Mouse (Mus musculus): ENCODE data around the gene Hrh2. TPM values are rescaled to one million over a fixed set of nuclear protein-coding genes. Genes with fewer than 3 reads are reported as not detected.
A peak's percentile ranks its signal among the peaks of the same experiment; 100 is the strongest.

The Hrh2 gene
- 31.4 and 32.7 TPM in 2 replicates for total RNA-seq (2017)

DNA sequence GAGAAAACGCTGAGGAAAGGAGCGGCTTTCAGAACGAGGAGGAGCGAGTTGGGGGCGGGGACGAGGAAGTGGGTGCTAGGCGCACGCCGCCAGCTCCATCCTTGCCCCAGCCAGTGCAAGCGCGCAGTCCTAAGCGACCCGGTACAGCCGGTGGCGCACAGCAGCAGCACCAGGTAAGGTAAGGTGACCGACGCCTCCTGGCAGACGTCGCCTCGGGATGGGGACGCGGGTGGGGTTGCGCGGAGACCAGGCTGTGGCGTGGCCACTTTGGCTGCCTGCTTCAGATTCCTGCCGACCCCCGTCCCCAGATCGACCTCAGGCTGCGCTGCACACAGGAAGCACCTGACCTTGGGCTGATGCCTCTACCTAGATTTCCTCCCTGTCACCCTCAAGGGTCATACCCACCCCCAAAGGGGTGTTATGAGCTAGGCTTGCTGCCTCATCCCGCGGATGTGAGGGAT lies at the start of gene Hrh2:
Gene Hrh2 (plus strand): TSS at position 109 of the 461 bp plus-strand sequence.
- peak; percentile 43; the same call in 1 of the 2 replicates for ATAC-seq (ENCODE audit: extremely low read depth, insufficient number of reproducible peaks, low FRiP score, poor library complexity, severe bottlenecking)

GRCm38 (mm10) chr13:54143788-54144187 lies 48.1 kb upstream of the Hrh2 start:
- no peak for ATAC-seq (ENCODE audit: extremely low read depth, insufficient number of reproducible peaks, low FRiP score, poor library complexity, severe bottlenecking)

DNA sequence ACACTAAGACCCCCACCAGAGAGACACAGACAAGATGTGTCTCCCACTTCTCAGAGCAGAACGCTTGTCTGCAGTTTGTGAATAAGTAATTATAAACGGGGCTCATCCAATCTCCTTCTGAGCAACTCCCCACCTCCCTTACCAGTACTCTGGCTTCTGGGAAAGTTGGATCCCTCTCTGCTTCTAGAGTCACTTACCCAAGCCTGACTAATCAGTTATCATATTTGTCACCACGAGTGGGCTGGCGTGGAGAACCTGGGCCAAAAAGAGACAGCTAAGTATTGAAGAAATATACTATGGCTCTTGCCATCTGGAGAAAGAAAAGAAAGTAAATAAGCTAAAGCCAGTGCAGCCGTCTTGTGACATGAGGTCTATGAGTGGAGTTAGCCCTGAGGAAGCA lies 47.3 kb upstream of the Hrh2 start:
- no peak for ATAC-seq (ENCODE audit: extremely low read depth, insufficient number of reproducible peaks, low FRiP score, poor library complexity, severe bottlenecking)

- no peak for ATAC-seq (ENCODE audit: extremely low read depth, insufficient number of reproducible peaks, low FRiP score, poor library complexity, severe bottlenecking)
These were observed 44.6 kb upstream of the Hrh2 start for GRCm38 (mm10) chr13:54147328-54147727.

- no peak for ATAC-seq (ENCODE audit: extremely low read depth, insufficient number of reproducible peaks, low FRiP score, poor library complexity, severe bottlenecking)
These were observed 39.5 kb upstream of the Hrh2 start for GRCm38 (mm10) chr13:54152421-54152820.

- no peak for ATAC-seq (ENCODE audit: extremely low read depth, insufficient number of reproducible peaks, low FRiP score, poor library complexity, severe bottlenecking)
These were observed 39.0 kb upstream of the Hrh2 start for GRCm38 (mm10) chr13:54152911-54153310.

DNA sequence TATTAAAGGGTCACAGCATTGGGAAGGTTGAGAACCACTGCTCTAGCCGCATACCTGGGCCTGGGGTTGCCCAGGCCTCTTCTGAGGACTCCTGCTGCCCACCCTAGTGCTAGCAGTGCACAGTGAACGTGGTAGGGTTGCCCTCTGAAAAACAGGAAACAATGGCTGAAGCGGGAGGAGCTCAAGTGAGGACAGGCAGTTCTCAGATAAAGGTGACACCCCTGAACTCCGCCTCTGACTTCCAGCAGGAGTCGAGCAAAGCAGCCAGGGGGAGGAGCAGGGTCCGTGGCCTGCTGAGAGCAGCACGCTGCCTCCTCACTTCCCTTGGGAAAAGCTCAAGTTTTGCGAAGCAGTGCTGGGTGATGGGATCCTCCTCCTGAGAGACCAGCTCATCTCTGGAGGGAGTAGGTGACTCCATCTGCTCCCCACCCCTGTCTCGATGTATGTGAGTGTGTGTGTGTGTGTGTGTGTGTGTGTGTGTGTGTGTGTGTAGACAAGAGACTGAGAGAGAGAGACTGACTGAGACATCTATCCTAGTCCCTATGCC lies 38.2 kb upstream of the Hrh2 start:
- no peak for ATAC-seq (ENCODE audit: extremely low read depth, insufficient number of reproducible peaks, low FRiP score, poor library complexity, severe bottlenecking)

GRCm38 (mm10) chr13:54155822-54156221 lies 36.1 kb upstream of the Hrh2 start:
- no peak for ATAC-seq (ENCODE audit: extremely low read depth, insufficient number of reproducible peaks, low FRiP score, poor library complexity, severe bottlenecking)

DNA sequence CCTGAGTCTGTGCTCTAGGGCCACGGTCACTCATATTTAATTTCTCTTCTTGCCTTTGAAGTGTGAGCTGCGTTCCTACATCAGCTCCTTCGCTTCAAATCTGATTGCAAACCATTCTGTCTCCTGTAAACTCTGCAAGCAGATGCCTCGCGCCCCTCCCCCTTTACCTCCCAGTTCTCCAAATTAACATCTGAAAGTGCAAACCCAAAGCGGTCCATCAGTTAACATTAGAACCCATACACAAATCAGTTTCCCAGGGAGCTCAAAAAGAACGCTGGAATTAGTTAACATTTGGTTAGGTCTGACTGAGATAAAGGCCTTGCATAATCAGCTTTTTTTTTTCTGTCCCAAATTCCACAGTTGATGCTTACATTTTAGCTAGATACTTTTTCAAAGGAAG lies 32.7 kb upstream of the Hrh2 start:
- no peak for ATAC-seq (ENCODE audit: extremely low read depth, insufficient number of reproducible peaks, low FRiP score, poor library complexity, severe bottlenecking)

- ATAC-seq (ENCODE audit: extremely low read depth, insufficient number of reproducible peaks, low FRiP score, poor library complexity, severe bottlenecking), result no peak
These were observed 32.2 kb upstream of the Hrh2 start for GRCm38 (mm10) chr13:54159756-54160155.

- no peak for ATAC-seq (ENCODE audit: extremely low read depth, insufficient number of reproducible peaks, low FRiP score, poor library complexity, severe bottlenecking)
These were observed 31.4 kb upstream of the Hrh2 start for GRCm38 (mm10) chr13:54160546-54160945.

DNA sequence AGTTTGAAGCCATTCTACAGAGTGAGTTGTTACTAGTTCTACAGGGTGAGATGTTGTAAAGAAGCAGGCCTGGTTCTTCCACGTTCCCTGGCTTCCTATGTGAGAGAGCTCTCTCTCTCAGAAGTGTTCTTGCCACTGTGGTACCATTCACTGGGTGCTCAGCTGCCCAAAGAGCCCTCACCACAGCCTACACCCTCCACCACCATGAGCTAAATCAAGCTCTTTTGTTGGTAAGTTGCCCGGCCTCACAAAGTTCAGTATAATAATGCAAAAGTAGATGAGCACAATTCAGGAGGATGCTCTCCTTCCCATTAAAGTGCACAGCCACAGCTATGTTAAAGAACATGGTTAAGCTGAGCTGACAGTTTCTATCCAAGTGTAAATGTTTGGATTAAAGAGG lies 30.4 kb upstream of the Hrh2 start:
- ATAC-seq (ENCODE audit: extremely low read depth, insufficient number of reproducible peaks, low FRiP score, poor library complexity, severe bottlenecking), result no peak

- ATAC-seq (ENCODE audit: extremely low read depth, insufficient number of reproducible peaks, low FRiP score, poor library complexity, severe bottlenecking), result no peak
These were observed 28.6 kb upstream of the Hrh2 start for GRCm38 (mm10) chr13:54163363-54163762.

- no peak for ATAC-seq (ENCODE audit: extremely low read depth, insufficient number of reproducible peaks, low FRiP score, poor library complexity, severe bottlenecking)
These were observed 27.5 kb upstream of the Hrh2 start for GRCm38 (mm10) chr13:54164462-54164861.

DNA sequence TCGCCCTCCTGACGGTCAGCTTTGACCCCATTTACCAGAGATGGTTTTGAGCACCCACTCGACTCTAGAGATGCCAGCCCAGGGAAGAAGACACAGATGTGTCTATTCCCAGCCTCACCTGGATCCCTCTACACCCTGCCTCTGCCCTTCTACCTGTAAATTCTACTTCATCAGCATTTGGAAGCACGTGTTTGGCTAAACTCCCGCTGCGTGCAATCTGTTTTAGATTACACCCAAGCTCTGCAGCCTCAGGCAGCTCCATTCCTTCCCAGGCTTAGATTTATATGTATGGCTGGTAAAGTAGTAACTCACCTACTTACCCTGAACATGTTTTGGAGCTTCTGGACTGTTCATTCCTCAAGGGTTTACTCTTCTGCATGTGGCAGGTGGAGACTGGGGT lies 26.9 kb upstream of the Hrh2 start:
- no peak for ATAC-seq (ENCODE audit: extremely low read depth, insufficient number of reproducible peaks, low FRiP score, poor library complexity, severe bottlenecking)

GRCm38 (mm10) chr13:54165765-54166164 lies 26.2 kb upstream of the Hrh2 start:
- no peak for ATAC-seq (ENCODE audit: extremely low read depth, insufficient number of reproducible peaks, low FRiP score, poor library complexity, severe bottlenecking)

DNA sequence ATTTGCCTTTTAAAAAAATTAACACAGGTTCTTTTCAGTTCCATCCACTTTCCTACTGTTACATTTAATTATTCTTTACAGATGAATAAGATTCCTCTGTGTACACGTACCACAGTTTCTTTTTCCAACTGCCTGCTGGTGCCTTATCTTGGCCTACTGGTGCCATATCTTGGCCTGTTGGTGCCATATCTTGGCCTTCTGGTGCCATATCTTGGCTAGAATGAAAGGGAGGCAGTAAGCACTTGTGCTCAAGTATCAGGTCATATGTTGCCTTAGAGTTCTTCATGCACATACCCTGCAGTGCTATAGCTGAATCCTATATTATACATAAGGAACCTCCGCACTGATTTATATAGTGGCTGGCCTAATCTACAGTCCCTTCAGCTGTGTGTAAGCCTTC lies 24.9 kb upstream of the Hrh2 start:
- no peak for ATAC-seq (ENCODE audit: extremely low read depth, insufficient number of reproducible peaks, low FRiP score, poor library complexity, severe bottlenecking)

GRCm38 (mm10) chr13:54168675-54169074 lies 23.3 kb upstream of the Hrh2 start:
- ATAC-seq (ENCODE audit: extremely low read depth, insufficient number of reproducible peaks, low FRiP score, poor library complexity, severe bottlenecking), result no peak

DNA sequence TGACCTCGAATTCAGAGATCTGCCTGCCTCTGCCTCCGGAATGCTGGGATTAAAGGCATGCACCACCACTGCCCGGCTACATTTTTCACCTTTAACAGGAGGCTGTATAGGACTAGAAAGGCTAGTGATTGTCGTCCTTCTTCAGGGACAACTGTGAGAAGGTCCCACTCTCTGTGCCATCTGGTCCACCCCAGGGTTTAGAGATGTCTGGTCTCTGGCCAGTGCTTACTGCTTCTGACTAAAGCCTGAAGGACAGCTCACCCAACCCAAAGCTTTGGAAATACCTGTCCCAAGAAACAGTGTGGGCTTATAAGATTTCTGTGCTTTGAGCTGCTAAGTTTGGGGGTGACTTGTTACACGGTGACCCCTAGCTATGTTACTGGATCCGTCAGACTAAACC lies 21.6 kb upstream of the Hrh2 start:
- no peak for ATAC-seq (ENCODE audit: extremely low read depth, insufficient number of reproducible peaks, low FRiP score, poor library complexity, severe bottlenecking)

DNA sequence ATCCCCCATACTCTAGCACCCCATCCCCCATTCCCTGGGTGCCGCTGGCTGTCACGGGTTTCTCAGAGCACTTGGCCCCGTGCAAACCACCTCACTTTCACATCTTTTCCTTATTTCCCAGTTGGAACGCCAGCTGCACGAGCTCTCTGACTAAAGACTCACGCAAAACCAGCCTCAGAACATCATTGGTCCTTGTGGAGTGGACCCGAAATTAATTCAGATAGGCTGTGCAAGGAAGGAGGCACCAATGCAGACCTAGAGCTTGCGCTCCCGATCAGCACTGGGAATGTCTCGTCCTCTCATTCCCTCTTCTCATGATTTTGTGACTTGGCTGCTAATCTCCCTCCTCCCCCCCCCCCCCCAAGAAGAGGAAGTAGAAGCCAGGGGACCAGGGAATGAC lies 20.6 kb upstream of the Hrh2 start:
- ATAC-seq (ENCODE audit: extremely low read depth, insufficient number of reproducible peaks, low FRiP score, poor library complexity, severe bottlenecking), result no peak

GRCm38 (mm10) chr13:54171761-54172160 lies 20.2 kb upstream of the Hrh2 start:
- no peak for ATAC-seq (ENCODE audit: extremely low read depth, insufficient number of reproducible peaks, low FRiP score, poor library complexity, severe bottlenecking)

All from neutrophil, adult 5-6 weeks (primary cell).